Mouse (Mus musculus) CH12.LX (cell line): ENCODE data around the gene Psmd1. TPM values are rescaled to one million over a fixed set of nuclear protein-coding genes. Genes with fewer than 3 reads are reported as not detected.

Source experiments
- DNase-seq: peaks from one replicate; pipeline ENCODE4 v3.0.0-alpha.2; 2013; ENCODE audit errors: extremely low read depth
- H3K27ac ChIP-seq: 2 replicates; pipeline ENCODE4 v1.5.1; 2012; ENCODE audit warnings: low read depth, mild to moderate bottlenecking, control low read depth, moderate library complexity; ENCODE audit not compliant: insufficient read depth
- H3K27me3 ChIP-seq: replicated peaks from 2 replicates; pipeline ENCODE3; 2012; ENCODE audit warnings: inconsistent platforms
- H3K36me3 ChIP-seq, 2 experiments: replicated peaks in 1 of 2; 2 replicates each; pipeline versions ENCODE3 to v1.6.1; 2012; ENCODE audit warnings: inconsistent platforms in 1 of 2, low read length in 1 of 2, mild to moderate bottlenecking in 1 of 2, mixed read lengths in 1 of 2, moderate library complexity in 1 of 2; ENCODE audit not compliant: control insufficient read depth in 1 of 2, insufficient read depth in 1 of 2
- H3K4me1 ChIP-seq, 2 experiments: 2 replicates each; pipeline ENCODE4 v1.6.1; 2012; ENCODE audit warnings: inconsistent platforms in 1 of 2, moderate library complexity in 1 of 2; ENCODE audit not compliant: insufficient read depth in 2 of 2, control insufficient read depth in 1 of 2
- H3K4me2 ChIP-seq: 2 replicates; pipeline ENCODE4 v1.6.1; 2012; ENCODE audit warnings: low read depth, mild to moderate bottlenecking, control low read depth; ENCODE audit not compliant: poor library complexity, insufficient read depth, severe bottlenecking
- H3K4me3 ChIP-seq, 3 experiments: fragments of 150-350 bp in 1 of 3; sonication (generic) in 1 of 3; replicated peaks in 1 of 3; 2 replicates each; pipeline versions ENCODE3 to v1.5.1; 2011 to 2012; ENCODE audit warnings: low read depth in 2 of 3, low read length in 2 of 3, mild to moderate bottlenecking in 2 of 3, moderate library complexity in 2 of 3, control low read depth in 1 of 3, improper control_type of control experiment in 1 of 3, inconsistent platforms in 1 of 3, mixed read lengths in 1 of 3; ENCODE audit not compliant: poor library complexity in 1 of 3
- H3K79me2 ChIP-seq: replicated peaks from 2 replicates; pipeline ENCODE4 v1.6.1; 2012; ENCODE audit warnings: mild to moderate bottlenecking, moderate library complexity; ENCODE audit not compliant: control insufficient read depth, poor library complexity, insufficient read depth, severe bottlenecking; ENCODE audit errors: extremely low read depth
- H3K9ac ChIP-seq: 2 replicates; pipeline ENCODE4 v1.6.1; 2012; ENCODE audit warnings: low read depth, mild to moderate bottlenecking, control low read depth, moderate library complexity; ENCODE audit not compliant: insufficient read depth
- H3K9me3 ChIP-seq: replicated peaks from 2 replicates; pipeline ENCODE3; 2012; ENCODE audit warnings: low read length, inconsistent platforms, mixed read lengths
- BHLHE40 ChIP-seq: IDR thresholded peaks from 2 replicates; pipeline ENCODE4 v1.6.1; 2011; ENCODE audit warnings: mild to moderate bottlenecking, low read depth, low read length, improper control_type of control experiment
- CHD1 ChIP-seq: IDR thresholded peaks from 2 replicates; pipeline ENCODE4 v1.6.1; 2012; ENCODE audit warnings: low read depth, low read length, improper control_type of control experiment, inconsistent platforms
- CHD2 ChIP-seq: IDR thresholded peaks from 2 replicates; pipeline ENCODE4 v1.6.1; 2011; ENCODE audit warnings: low read length, improper control_type of control experiment
- EP300 ChIP-seq: IDR thresholded peaks from 2 replicates; pipeline ENCODE4 v1.6.1; 2011; ENCODE audit warnings: low read length, improper control_type of control experiment
- ETS1 ChIP-seq: conservative IDR thresholded peaks from 2 replicates; pipeline ENCODE4 v1.6.1; 2012; ENCODE audit warnings: low read depth, mild to moderate bottlenecking, inconsistent platforms, low read length, improper control_type of control experiment, moderate library complexity
- GABPA ChIP-seq: IDR thresholded peaks from 2 replicates; pipeline ENCODE4 v1.6.1; 2012; ENCODE audit warnings: low read depth, low read length, improper control_type of control experiment, inconsistent platforms; ENCODE audit not compliant: insufficient replicate concordance
- HCFC1 ChIP-seq: IDR thresholded peaks from 2 replicates; pipeline ENCODE4 v1.6.1; 2012; ENCODE audit warnings: low read depth, mild to moderate bottlenecking, inconsistent platforms, low read length, improper control_type of control experiment
- IRF4 ChIP-seq: IDR thresholded peaks from 2 replicates; pipeline ENCODE4 v1.6.1; 2014; ENCODE audit warnings: low read depth, mild to moderate bottlenecking, inconsistent platforms, low read length, improper control_type of control experiment
- JUN ChIP-seq: IDR thresholded peaks from 2 replicates; pipeline ENCODE4 v1.6.1; 2011; ENCODE audit warnings: low read depth, mild to moderate bottlenecking, low read length, improper control_type of control experiment, moderate library complexity; ENCODE audit not compliant: insufficient read depth
- JUND ChIP-seq: conservative IDR thresholded peaks from 2 replicates; pipeline ENCODE4 v1.6.1; 2011; ENCODE audit warnings: low read depth, low read length, improper control_type of control experiment
- KAT2A ChIP-seq: IDR thresholded peaks from 2 replicates; pipeline ENCODE4 v1.6.1; 2012; ENCODE audit warnings: low read length, improper control_type of control experiment, inconsistent platforms; ENCODE audit not compliant: insufficient replicate concordance
- MAFK ChIP-seq: IDR thresholded peaks from 2 replicates; pipeline ENCODE4 v1.6.1; 2011; ENCODE audit warnings: low read length, improper control_type of control experiment; ENCODE audit not compliant: insufficient replicate concordance
- MEF2A ChIP-seq: IDR thresholded peaks from 2 replicates; pipeline ENCODE4 v1.6.1; 2014; ENCODE audit warnings: low read depth, mild to moderate bottlenecking, inconsistent platforms, low read length, improper control_type of control experiment, borderline replicate concordance
- NELFE ChIP-seq: IDR thresholded peaks from 2 replicates; pipeline ENCODE4 v1.6.1; 2011; ENCODE audit warnings: low read depth, low read length, improper control_type of control experiment
- NRF1 ChIP-seq: IDR thresholded peaks from 2 replicates; pipeline ENCODE4 v1.6.1; 2014; ENCODE audit warnings: low read depth, mild to moderate bottlenecking, inconsistent platforms, low read length, improper control_type of control experiment, moderate library complexity
- PAX5 ChIP-seq: IDR thresholded peaks from 2 replicates; pipeline ENCODE4 v1.6.1; 2012; ENCODE audit warnings: low read length, inconsistent platforms, mixed read lengths
- POLR2A ChIP-seq: IDR thresholded peaks from 2 replicates; pipeline ENCODE4 v1.6.1; 2011; ENCODE audit warnings: low read depth, mild to moderate bottlenecking, improper control_type of control experiment, low read length
- POLR2AphosphoS2 ChIP-seq: IDR thresholded peaks from 2 replicates; pipeline ENCODE4 v1.6.1; 2011; ENCODE audit warnings: low read depth, low read length, improper control_type of control experiment
- RAD21 ChIP-seq: IDR thresholded peaks from 2 replicates; pipeline ENCODE4 v1.6.1; 2011; ENCODE audit warnings: low read depth, mild to moderate bottlenecking, low read length, improper control_type of control experiment, moderate library complexity
- RCOR1 ChIP-seq: conservative IDR thresholded peaks from 2 replicates; pipeline ENCODE4 v1.6.1; 2012; ENCODE audit warnings: low read depth, mild to moderate bottlenecking, inconsistent platforms, low read length, improper control_type of control experiment
- TBP ChIP-seq: conservative IDR thresholded peaks from 2 replicates; pipeline ENCODE4 v1.6.1; 2011; ENCODE audit warnings: low read depth, low read length, improper control_type of control experiment
- TCF12 ChIP-seq: IDR thresholded peaks from 2 replicates; pipeline ENCODE4 v1.6.1; 2014; ENCODE audit warnings: low read depth, mild to moderate bottlenecking, inconsistent platforms, low read length, improper control_type of control experiment
- UBTF ChIP-seq: IDR thresholded peaks from 2 replicates; pipeline ENCODE4 v1.6.1; 2012; ENCODE audit warnings: low read depth, mild to moderate bottlenecking, inconsistent platforms, low read length, improper control_type of control experiment, moderate library complexity
- USF2 ChIP-seq: conservative IDR thresholded peaks from 2 replicates; pipeline ENCODE4 v1.6.1; 2011; ENCODE audit warnings: low read depth, low read length, improper control_type of control experiment
- ZC3H11A ChIP-seq: IDR thresholded peaks from 2 replicates; pipeline ENCODE4 v1.6.1; 2012; ENCODE audit warnings: low read depth, mild to moderate bottlenecking, inconsistent platforms, low read length, improper control_type of control experiment
- ZKSCAN1 ChIP-seq: IDR thresholded peaks from 2 replicates; pipeline ENCODE4 v1.6.1; 2012; ENCODE audit warnings: low read depth, inconsistent platforms, low read length, improper control_type of control experiment, borderline replicate concordance
- dilution Hi-C: fragments of 300-500 bp; cut with MboI; formaldehyde crosslinking; loops from 2 replicates; pipeline ENCODE4 v1.14.3; 2020; ENCODE audit warnings: low sequenced_read_pairs; ENCODE audit not compliant: extremely low pct_unique_long_range_greater_than_20kb, extremely low pct_ligation_motif_present
- in situ Hi-C: fragments of 300-500 bp; cut with MboI; formaldehyde crosslinking; loops from 3 replicates; pipeline ENCODE4 v1.14.3; 2019; ENCODE audit warnings: low sequenced_read_pairs, low pct_ligation_motif_present, low pct_unique_long_range_greater_than_20kb, mixed read lengths
- polyA plus RNA-seq: library from polyadenylated mRNA; unstranded; fragments of >175 nt; gene quantifications from 2 replicates; pipeline ENCODE4 v1.2.1, GENCODE M21; 2012; ENCODE audit warnings: low read depth; ENCODE audit not compliant: insufficient read length
- total RNA-seq, 2 experiments: library from RNA; depleted of rRNA; stranded (reverse); fragments of 300-350 nt in 1 of 2; fragments of >200 nt in 1 of 2; gene quantifications; 2 replicates each; pipeline ENCODE4 v1.2.3; 2012 to 2014

Psmd1 gene
- total and polyA plus RNA-seq, 3 experiments, result 87.6 to 196 (median 134) TPM

DNA sequence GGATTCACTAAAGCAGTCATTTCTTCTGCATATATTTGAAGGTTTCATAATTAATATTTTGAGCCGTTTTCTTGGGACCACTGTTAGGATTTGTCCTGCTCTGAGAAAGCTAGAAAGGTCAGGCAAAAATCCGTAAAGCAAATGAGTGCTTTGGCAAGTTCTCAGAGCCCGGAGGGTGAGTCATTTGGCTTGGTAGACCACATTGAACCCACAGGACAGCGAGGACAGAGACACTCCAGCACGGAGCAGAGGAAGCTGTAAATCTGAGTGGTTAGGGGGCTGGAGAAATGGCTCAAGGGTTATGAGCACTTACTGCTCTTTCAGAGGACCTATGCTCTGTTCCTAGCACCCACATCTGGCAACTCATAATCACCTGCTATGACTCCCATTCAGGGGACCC, 83.4 kb downstream of the Psmd1 start:
- no peak overlapping the region for H3K9ac ChIP-seq
- in situ Hi-C loops, result no loop called here
- DNase-seq, result no peak
- H3K4me1 ChIP-seq, result peaks cover 5 to 14% of the 10 kb centered on the region in 2 experiments; a peak in 2 of 4 replicates
- no peak overlapping the region for H3K4me2 ChIP-seq
- no peak overlapping the region for H3K27ac ChIP-seq
- no peak for TF ChIP-seq GABPA
- TF ChIP-seq MEF2A, result no peak
- no peak for TF ChIP-seq MAFK
- no peak for TF ChIP-seq ETS1
- no peak for TF ChIP-seq RAD21
- no peak for TF ChIP-seq HCFC1
- TF ChIP-seq ZC3H11A, result no peak
- no peak for TF ChIP-seq TBP
- TF ChIP-seq USF2, result no peak
- no peak for TF ChIP-seq NRF1
- TF ChIP-seq CHD1, result no peak
- no peak for TF ChIP-seq IRF4
- no peak for TF ChIP-seq ZKSCAN1
- TF ChIP-seq POLR2A, result no peak
- no peak for TF ChIP-seq RCOR1
- no peak for TF ChIP-seq BHLHE40
- no peak for TF ChIP-seq KAT2A
- TF ChIP-seq JUN, result no peak
- TF ChIP-seq NELFE, result no peak
- no peaks in the 10 kb centered on the region for H3K79me2 ChIP-seq
- H3K36me3 ChIP-seq, result peaks cover 0 to under 1% of the 10 kb centered on the region in 2 experiments
- H3K27me3 ChIP-seq, result no peaks in the 10 kb centered on the region
- no peak overlapping the region for H3K4me3 ChIP-seq
- H3K9me3 ChIP-seq, result no peaks in the 10 kb centered on the region
- dilution Hi-C loops, result no loop called here

DNA sequence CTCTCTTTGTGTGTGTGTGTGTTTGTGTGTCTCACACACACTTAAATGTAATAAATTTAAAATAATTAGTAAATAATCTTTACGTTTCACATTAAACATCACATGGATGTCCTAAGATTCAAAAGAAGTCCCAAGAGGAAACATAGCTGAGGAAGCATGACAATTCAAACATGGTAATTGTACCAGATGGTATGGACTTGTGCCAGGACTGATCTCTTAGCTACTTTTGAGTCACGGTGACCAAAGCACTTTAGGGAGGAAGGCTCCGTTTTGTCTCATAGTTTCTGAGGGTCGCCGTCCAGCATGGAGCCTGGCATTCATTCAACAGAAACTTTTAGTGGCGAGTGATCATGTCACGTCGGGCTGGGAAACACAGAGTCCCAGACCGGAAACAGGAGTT, 84.0 kb downstream of the Psmd1 start:
- dilution Hi-C loops, result no loop called here
- H3K4me2 ChIP-seq, result no peak overlapping the region
- peaks cover 5 to 14% of the 10 kb centered on the region in 2 experiments; a peak in 2 of 4 replicates for H3K4me1 ChIP-seq
- no peaks in the 10 kb centered on the region for H3K79me2 ChIP-seq
- DNase-seq, result no peak
- H3K9me3 ChIP-seq, result no peaks in the 10 kb centered on the region
- no peak overlapping the region for H3K27ac ChIP-seq
- no peak overlapping the region for H3K4me3 ChIP-seq
- no peak overlapping the region for H3K9ac ChIP-seq
- no peaks in the 10 kb centered on the region for H3K27me3 ChIP-seq
- no peak for TF ChIP-seq MAFK
- TF ChIP-seq TCF12, result no peak
- TF ChIP-seq UBTF, result no peak
- TF ChIP-seq POLR2AphosphoS2, result no peak
- no peak for TF ChIP-seq RCOR1
- TF ChIP-seq CHD2, result no peak
- TF ChIP-seq GABPA, result no peak
- no peak for TF ChIP-seq NELFE
- no peak for TF ChIP-seq EP300
- TF ChIP-seq JUND, result no peak
- TF ChIP-seq PAX5, result no peak
- TF ChIP-seq, all 38 proteins: peak for 0
- no peaks in the 10 kb centered on the region for H3K36me3 ChIP-seq
- in situ Hi-C loops, result no loop called here
